Mouse (Mus musculus) cortical plate, adult 2 months (tissue): ENCODE results near the gene Tnfsf18. TPM values are rescaled to one million over a fixed set of nuclear protein-coding genes. Genes with fewer than 3 reads are reported as not detected.

Experiments used
- H3K27ac ChIP-seq: fragments of 200-500 bp; 2 replicates; pipeline ENCODE4 v1.5.1; 2012; ENCODE audit warnings: low read length, control low read depth, inconsistent platforms; ENCODE audit not compliant: insufficient read depth
- H3K4me1 ChIP-seq: fragments of 200-500 bp; 2 replicates; pipeline ENCODE4 v1.6.1; 2011; ENCODE audit warnings: low read length; ENCODE audit not compliant: control insufficient read depth, insufficient read depth
- H3K4me3 ChIP-seq: fragments of 200-500 bp; 2 replicates; pipeline ENCODE4 v1.5.1; 2011; ENCODE audit warnings: mild to moderate bottlenecking, low read length, control low read depth; ENCODE audit not compliant: insufficient read depth
- CTCF ChIP-seq: fragments of 200-500 bp; IDR thresholded peaks from 2 replicates; pipeline ENCODE4 v1.5.1; 2011; ENCODE audit warnings: mild to moderate bottlenecking, control low read depth, low read length; ENCODE audit not compliant: insufficient read depth; ENCODE audit errors: extremely low read depth
- POLR2A ChIP-seq: fragments of 200-500 bp; IDR thresholded peaks from 2 replicates; pipeline ENCODE4 v1.6.1; 2011; ENCODE audit warnings: mild to moderate bottlenecking, low read length, control low read depth; ENCODE audit not compliant: insufficient read depth; ENCODE audit errors: extremely low read depth
- polyA plus RNA-seq: library from polyadenylated mRNA; depleted of rRNA; stranded (reverse); fragments of >200 nt; gene quantifications from 2 replicates; pipeline ENCODE4 v1.2.3, GENCODE M21; 2012

Gene Tnfsf18
- polyA plus RNA-seq, 1 experiment, result not detected

- no peak overlapping the region for H3K4me3 ChIP-seq
- TF ChIP-seq POLR2A (no peak), CTCF (no peak)
These were observed 2.6 kb downstream of the Tnfsf18 start for GRCm38 (mm10) chr1:161496866-161497645.

GRCm38 (mm10) chr1:161500114-161500810 is 5.8 kb downstream of the Tnfsf18 start:
- TF ChIP-seq CTCF, result no peak
- TF ChIP-seq POLR2A, result no peak
- Histone ChIP-seq H3K27ac (no peak overlapping the region), H3K4me1 (no peaks in the 10 kb centered on the region), H3K4me3 (no peak overlapping the region)

More at GRCm38 (mm10) chr1:161496866-161497645, 2.6 kb downstream of the Tnfsf18 start:
- H3K27ac ChIP-seq, result no peak overlapping the region
- no peaks in the 10 kb centered on the region; the same call in 1 of the 2 replicates for H3K4me1 ChIP-seq

GRCm38 (mm10) chr1:161500811-161501146 is 6.3 kb downstream of the Tnfsf18 start:
- TF ChIP-seq POLR2A (no peak), CTCF (no peak)
- Histone ChIP-seq H3K4me1 (peaks cover 2% of the 10 kb centered on the region; the same call in 1 of the 2 replicates), H3K27ac (no peak overlapping the region), H3K4me3 (no peak overlapping the region)

GRCm38 (mm10) chr1:161506317-161506716 is 11.9 kb downstream of the Tnfsf18 start:
- no peak overlapping the region for H3K27ac ChIP-seq
- TF ChIP-seq CTCF (no peak), POLR2A (no peak)
- H3K4me1 ChIP-seq, result peaks cover 2% of the 10 kb centered on the region; the same call in 1 of the 2 replicates
- H3K4me3 ChIP-seq, result no peak overlapping the region

GRCm38 (mm10) chr1:161507623-161508047 is 13.2 kb downstream of the Tnfsf18 start:
- no peak for TF ChIP-seq CTCF
- TF ChIP-seq POLR2A, result no peak
- no peak overlapping the region for H3K4me3 ChIP-seq
- 0 out of 2 replicates have a peak overlapping the region, but pooled peaks have one; percentile 46 for H3K27ac ChIP-seq
- H3K4me1 ChIP-seq, result peaks cover 2% of the 10 kb centered on the region; the same call in 1 of the 2 replicates

- Histone ChIP-seq H3K4me1 (no peaks in the 10 kb centered on the region), H3K4me3 (no peak overlapping the region), H3K27ac (no peak overlapping the region)
- TF ChIP-seq POLR2A (no peak), CTCF (no peak)
These were observed 22.9 kb downstream of the Tnfsf18 start for GRCm38 (mm10) chr1:161517355-161517754.

GRCm38 (mm10) chr1:161520223-161520622 is 25.8 kb downstream of the Tnfsf18 start:
- no peaks in the 10 kb centered on the region for H3K4me1 ChIP-seq

GRCm38 (mm10) chr1:161528173-161528572 is 33.7 kb downstream of the Tnfsf18 start:
- Histone ChIP-seq H3K27ac (no peak overlapping the region), H3K4me1 (no peaks in the 10 kb centered on the region), H3K4me3 (no peak overlapping the region)
- TF ChIP-seq POLR2A (no peak), CTCF (no peak)

More at GRCm38 (mm10) chr1:161520223-161520622, 25.8 kb downstream of the Tnfsf18 start:
- Histone ChIP-seq H3K27ac (no peak overlapping the region), H3K4me3 (no peak overlapping the region)
- no peak for TF ChIP-seq POLR2A
- no peak for TF ChIP-seq CTCF

- H3K4me1 ChIP-seq, result no peaks in the 10 kb centered on the region
- TF ChIP-seq CTCF (no peak), POLR2A (no peak)
- no peak overlapping the region for H3K4me3 ChIP-seq
- no peak overlapping the region for H3K27ac ChIP-seq
These were observed 56.2 kb downstream of the Tnfsf18 start for GRCm38 (mm10) chr1:161550596-161551095.
